Mouse (Mus musculus) brain, embryonic 14.5 days (tissue): ENCODE data around the gene Dpm3. TPM values are rescaled to one million over a fixed set of nuclear protein-coding genes. Genes with fewer than 3 reads are reported as not detected.

Experiments
- DNase-seq: peaks from one replicate; pipeline ENCODE4 v3.0.0-alpha.2; 2011; ENCODE audit warnings: low read depth
- CTCF ChIP-seq: fragments of 200-500 bp; IDR thresholded peaks from 2 replicates; pipeline ENCODE4 v1.5.1; 2012; ENCODE audit warnings: inconsistent platforms, mild to moderate bottlenecking, moderate library complexity, borderline replicate concordance; ENCODE audit not compliant: insufficient read depth, insufficient read length; ENCODE audit errors: extremely low read depth
- POLR2A ChIP-seq: fragments of 200-500 bp; IDR thresholded peaks from 2 replicates; pipeline ENCODE4 v1.6.1; 2012; ENCODE audit warnings: mild to moderate bottlenecking, inconsistent platforms, borderline replicate concordance; ENCODE audit not compliant: poor library complexity, insufficient read depth, insufficient read length, severe bottlenecking; ENCODE audit errors: extremely low read depth
- polyA plus RNA-seq: library from polyadenylated mRNA; depleted of rRNA; stranded (reverse); fragments of >200 nt; gene quantifications from 2 replicates; pipeline ENCODE4 v1.2.3, GENCODE M21; 2012

The Dpm3 gene
- polyA plus RNA-seq, 1 experiment = 145 TPM

GRCm38 (mm10) chr3:89262417-89262816 is 3.3 kb downstream of the Dpm3 start:
- no peak for TF ChIP-seq CTCF

DNA sequence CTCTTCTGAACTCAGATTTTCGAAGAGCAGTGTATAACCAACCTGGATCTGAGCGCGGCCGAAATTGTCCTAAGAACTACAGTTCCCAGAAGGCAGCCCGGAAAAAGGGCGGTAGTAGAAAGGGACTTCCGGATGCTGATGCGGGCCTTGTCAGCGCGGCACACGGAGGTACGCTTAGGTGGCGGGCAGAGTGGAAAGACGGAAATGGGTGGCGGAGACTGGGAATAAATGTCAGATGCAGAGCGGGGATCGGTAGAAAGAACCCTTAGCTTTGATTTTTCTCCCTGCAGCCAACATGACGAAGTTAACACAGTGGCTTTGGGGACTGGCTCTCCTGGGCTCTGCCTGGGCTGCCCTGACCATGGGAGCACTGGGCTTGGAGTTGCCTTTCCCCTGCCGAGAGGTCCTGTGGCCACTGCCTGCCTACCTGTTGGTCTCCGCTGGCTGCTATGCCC is 7.3 kb downstream of the Dpm3 start:
- TF ChIP-seq POLR2A = peak; percentile 64; the same call in 1 of the 2 replicates
- no peak for TF ChIP-seq CTCF
- DNase-seq = peak; percentile 95

More at GRCm38 (mm10) chr3:89262417-89262816, 3.3 kb downstream of the Dpm3 start:
- no peak for DNase-seq

- TF ChIP-seq CTCF (no peak), POLR2A (no peak)
- no peak for DNase-seq
Observed at GRCm38 (mm10) chr3:89268916-89269315, 9.8 kb downstream of the Dpm3 start.

GRCm38 (mm10) chr3:89270051-89270755 is 11.0 kb downstream of the Dpm3 start, which contains the start of gene Slc50a1:
Gene Slc50a1, minus strand, starts transcription at chr3:89270570.
- DNase-seq = peak; percentile 88
- TF ChIP-seq POLR2A (peak; percentile 49; the same call in 1 of the 2 replicates), CTCF (peak; percentile 35; the same call in 1 of the 2 replicates)

- peak; percentile 67 for DNase-seq
- no peak for TF ChIP-seq CTCF
Observed at GRCm38 (mm10) chr3:89270891-89271290, 11.7 kb downstream of the Dpm3 start.

DNA sequence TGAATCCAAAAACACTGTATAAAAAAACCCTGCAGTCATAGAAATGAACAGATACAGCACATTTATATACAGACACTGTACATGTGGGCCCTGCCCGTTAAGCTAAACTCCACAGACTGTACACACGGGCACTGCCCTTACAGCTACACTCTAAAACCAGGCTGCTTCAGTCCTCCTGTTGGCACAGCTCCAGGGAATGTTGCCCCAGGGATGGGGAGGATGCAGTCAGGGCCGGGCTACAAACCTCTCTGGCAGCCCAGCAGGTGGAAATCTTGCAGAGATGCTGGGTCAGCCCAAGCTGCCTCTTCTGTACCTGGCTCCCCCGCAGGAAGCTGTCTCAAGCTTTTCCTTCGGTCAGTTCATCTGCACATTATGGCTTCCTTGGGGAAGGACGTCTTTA is 12.6 kb downstream of the Dpm3 start:
- DNase-seq = peak; percentile 24

DNA sequence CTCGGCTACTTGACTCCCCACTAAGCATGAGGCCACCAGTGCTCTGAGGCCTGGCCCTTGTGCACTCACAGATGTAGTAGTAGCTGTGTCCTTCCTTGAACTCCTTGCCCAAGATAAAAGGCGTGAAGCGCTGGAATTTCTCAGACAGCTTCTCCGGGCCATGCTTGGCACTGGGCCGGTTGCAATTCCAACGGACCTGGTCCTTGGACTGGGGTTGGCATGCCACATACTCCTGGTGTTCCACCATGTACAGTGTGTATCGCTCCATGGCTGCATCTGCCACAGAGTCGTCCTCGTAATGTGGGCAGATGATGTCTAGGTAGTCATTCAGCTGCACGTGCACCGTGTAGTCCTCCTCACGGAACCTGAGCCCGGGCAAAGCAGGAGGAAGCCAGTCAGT is 16.9 kb downstream of the Dpm3 start:
- no peak for DNase-seq
- no peak for TF ChIP-seq CTCF
- TF ChIP-seq POLR2A = no peak

More for the DNA sequence above, 12.6 kb downstream of the Dpm3 start:
- TF ChIP-seq POLR2A (no peak), CTCF (no peak)

GRCm38 (mm10) chr3:89277281-89278021 is 18.3 kb downstream of the Dpm3 start:
- no peak for TF ChIP-seq POLR2A
- no peak for TF ChIP-seq CTCF
- no peak for DNase-seq

DNA sequence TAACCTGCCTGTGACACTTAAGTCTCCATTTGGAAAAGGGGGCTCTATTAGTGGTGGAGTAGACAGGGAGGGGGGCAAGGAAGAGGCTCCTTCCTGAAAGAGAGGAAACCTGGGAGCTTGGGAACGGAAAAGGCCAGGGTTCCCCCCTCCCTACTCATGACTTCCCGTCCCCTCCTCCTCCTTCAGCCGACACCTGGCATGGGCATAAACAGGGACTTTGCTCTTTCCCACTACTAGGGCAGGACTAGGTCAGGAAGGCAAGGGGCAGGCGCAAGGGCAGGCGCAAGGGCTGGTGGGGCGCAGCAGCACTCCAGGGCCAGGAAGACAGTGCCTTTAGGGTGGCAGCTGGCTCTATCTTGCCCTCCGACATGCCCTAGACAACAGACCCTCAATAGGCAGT is 18.9 kb downstream of the Dpm3 start:
- no peak for DNase-seq
- TF ChIP-seq CTCF = no peak
- TF ChIP-seq POLR2A = no peak

DNA sequence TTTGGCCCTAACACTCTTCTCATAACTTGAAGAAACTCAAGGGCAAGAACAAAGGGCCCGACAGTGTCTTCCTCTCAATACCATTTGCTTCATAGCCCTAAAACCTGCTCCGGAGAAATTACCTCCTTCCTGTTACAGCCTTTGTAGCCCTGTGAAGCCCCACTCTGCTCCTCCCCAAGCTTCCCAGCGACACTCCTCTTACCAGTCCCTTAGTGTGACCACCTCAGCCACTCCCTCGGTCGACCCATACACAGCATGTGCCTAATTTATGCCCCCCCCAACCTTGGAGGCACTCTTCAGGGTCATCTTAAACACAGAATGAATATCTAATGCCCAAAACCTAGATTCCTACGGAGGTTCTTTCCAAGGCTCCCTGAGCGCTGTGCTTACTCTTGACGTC is 19.5 kb downstream of the Dpm3 start:
- TF ChIP-seq POLR2A = no peak
- TF ChIP-seq CTCF = no peak
- DNase-seq = no peak

GRCm38 (mm10) chr3:89279153-89279890 is 20.2 kb downstream of the Dpm3 start:
- TF ChIP-seq CTCF (no peak), POLR2A (peak; percentile 43; the same call in 1 of the 2 replicates)
- peak; percentile 88 for DNase-seq
